Mouse (Mus musculus) midbrain, embryonic 10.5 days (tissue): ENCODE data around the gene Bco2. TPM values are rescaled to one million over a fixed set of nuclear protein-coding genes. Genes with fewer than 3 reads are reported as not detected.

Experiments used
- DNase-seq: peaks from one replicate; pipeline ENCODE4 v3.0.0-alpha.2; 2017; ENCODE audit warnings: low spot score
- H3K27ac ChIP-seq: fragments of 300-500 bp; sonication (generic); replicated peaks from 2 replicates; pipeline ENCODE4 v1.5.1; 2016; ENCODE audit warnings: mild to moderate bottlenecking
- H3K27me3 ChIP-seq: fragments of 300-500 bp; sonication (generic); 2 replicates; pipeline ENCODE4 v1.6.1; 2016; ENCODE audit warnings: low read depth, mild to moderate bottlenecking; ENCODE audit not compliant: poor library complexity, severe bottlenecking
- H3K36me3 ChIP-seq: fragments of 300-500 bp; sonication (generic); 2 replicates; pipeline ENCODE4 v1.6.1; 2016; ENCODE audit warnings: mild to moderate bottlenecking, moderate library complexity
- H3K4me1 ChIP-seq: fragments of 300-500 bp; sonication (generic); 2 replicates; pipeline ENCODE4 v1.6.1; 2016
- H3K4me3 ChIP-seq: fragments of 300-500 bp; sonication (generic); 2 replicates; pipeline ENCODE4 v1.5.1; 2016; ENCODE audit warnings: mild to moderate bottlenecking, moderate library complexity
- H3K9me3 ChIP-seq: fragments of 300-500 bp; sonication (generic); replicated peaks from 2 replicates; pipeline ENCODE4 v1.6.1; 2016; ENCODE audit warnings: mild to moderate bottlenecking
- WGBS: fragments of 180-500 bp; shearing (Covaris S2); methylation state at CpG from one replicate; pipeline ENCODE4 v1.1.7; 2016; 5-methylcytosine and 5-hydroxymethylcytosine counted together
- polyA plus RNA-seq: library from polyadenylated mRNA; unstranded; fragments of >200 nt; fragmentation: Nextera tagmentation; extraction: Ambion mirVana; gene quantifications from 2 replicates; pipeline ENCODE4 v1.2.1, GENCODE M21; 2016

Gene Bco2
- polyA plus RNA-seq, 1 experiment from 2014 or later, result 0.19 TPM

DNA sequence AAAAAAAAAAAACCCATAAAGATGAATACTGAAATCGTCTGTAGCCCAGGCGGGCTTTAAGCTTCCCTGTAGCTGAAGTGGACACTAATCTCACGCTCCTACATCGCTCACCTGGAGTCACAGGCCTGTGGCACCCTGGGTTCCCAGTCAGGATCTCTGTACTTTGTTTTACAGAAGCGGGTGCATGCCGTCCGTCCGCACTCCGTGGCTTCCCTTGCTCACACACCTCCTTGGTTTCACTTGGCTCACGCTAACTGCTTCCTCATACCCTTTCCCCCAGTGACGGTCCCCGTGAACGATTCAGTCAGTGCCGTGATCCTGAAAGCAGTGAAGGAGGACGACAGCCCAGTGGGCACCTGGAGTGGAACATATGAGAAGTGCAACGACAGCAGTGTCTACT lies 56.2 kb downstream of the Bco2 start:
- no peak for DNase-seq
- no peaks in the 10 kb centered on the region for H3K36me3 ChIP-seq
- peaks cover 7% of the 10 kb centered on the region; the same call in 1 of the 2 replicates for H3K27me3 ChIP-seq
- no peaks in the 10 kb centered on the region for H3K9me3 ChIP-seq
- H3K27ac ChIP-seq, result no peak overlapping the region
- no peak overlapping the region for H3K4me3 ChIP-seq
- 88% methylated on average over 16 of the region's 16 CpGs for WGBS
- peaks cover 25% of the 10 kb centered on the region for H3K4me1 ChIP-seq

DNA sequence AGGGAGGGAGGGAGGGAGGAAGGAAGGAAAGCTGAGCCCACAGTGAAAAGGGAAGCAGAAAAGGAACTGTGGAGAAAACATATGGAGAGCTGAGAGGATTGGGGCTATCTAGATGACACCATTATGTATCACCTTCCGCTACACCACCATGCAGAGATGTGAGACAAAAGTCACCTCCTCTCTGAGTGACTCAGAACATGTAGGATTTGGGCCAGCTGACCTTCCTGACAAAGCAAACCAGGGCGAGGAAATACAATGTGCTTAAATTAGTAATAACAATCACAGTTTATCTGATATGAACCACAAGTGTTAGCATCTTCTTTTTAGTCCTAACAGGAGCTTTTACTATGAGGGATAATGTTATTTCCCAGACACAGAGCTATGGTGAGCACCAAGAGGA lies 57.4 kb downstream of the Bco2 start:
- Histone ChIP-seq H3K27me3 (peaks cover 7% of the 10 kb centered on the region; the same call in 1 of the 2 replicates), H3K4me3 (no peak overlapping the region), H3K9me3 (no peaks in the 10 kb centered on the region), H3K36me3 (no peaks in the 10 kb centered on the region), H3K4me1 (peaks cover 25% of the 10 kb centered on the region), H3K27ac (no peak overlapping the region)
- 86% methylated on average over 2 of the region's 2 CpGs for WGBS
- DNase-seq, result no peak

GRCm38 (mm10) chr9:50497076-50497475 lies 57.9 kb downstream of the Bco2 start:
- no peak overlapping the region for H3K27ac ChIP-seq
- no peak for DNase-seq
- no peak overlapping the region for H3K4me3 ChIP-seq

GRCm38 (mm10) chr9:50496546-50496945 lies 58.4 kb downstream of the Bco2 start:
- H3K27ac ChIP-seq, result peak overlapping the region; percentile 67
- peaks cover 7% of the 10 kb centered on the region; the same call in 1 of the 2 replicates for H3K27me3 ChIP-seq
- 21% methylated on average over 6 of the region's 6 CpGs for WGBS
- no peaks in the 10 kb centered on the region for H3K9me3 ChIP-seq
- H3K4me3 ChIP-seq, result peak overlapping the region; percentile 5; the same call in 1 of the 2 replicates
- H3K4me1 ChIP-seq, result peaks cover 25% of the 10 kb centered on the region
- no peaks in the 10 kb centered on the region for H3K36me3 ChIP-seq
- DNase-seq, result no peak

More at GRCm38 (mm10) chr9:50497076-50497475, 57.9 kb downstream of the Bco2 start:
- H3K36me3 ChIP-seq, result no peaks in the 10 kb centered on the region
- H3K4me1 ChIP-seq, result peaks cover 25% of the 10 kb centered on the region
- H3K27me3 ChIP-seq, result peaks cover 7% of the 10 kb centered on the region; the same call in 1 of the 2 replicates
- H3K9me3 ChIP-seq, result no peaks in the 10 kb centered on the region
- WGBS, result 77% methylated on average over 6 of the region's 6 CpGs

GRCm38 (mm10) chr9:50496151-50496505 lies 58.9 kb downstream of the Bco2 start:
- no peak for DNase-seq
- no peaks in the 10 kb centered on the region for H3K9me3 ChIP-seq
- no peaks in the 10 kb centered on the region for H3K36me3 ChIP-seq
- WGBS, result 23% methylated on average over 6 of the region's 6 CpGs
- H3K27ac ChIP-seq, result peak overlapping the region; percentile 67
- H3K27me3 ChIP-seq, result peaks cover 7% of the 10 kb centered on the region; the same call in 1 of the 2 replicates
- H3K4me3 ChIP-seq, result peak overlapping the region; percentile 5
- peaks cover 25% of the 10 kb centered on the region for H3K4me1 ChIP-seq

DNA sequence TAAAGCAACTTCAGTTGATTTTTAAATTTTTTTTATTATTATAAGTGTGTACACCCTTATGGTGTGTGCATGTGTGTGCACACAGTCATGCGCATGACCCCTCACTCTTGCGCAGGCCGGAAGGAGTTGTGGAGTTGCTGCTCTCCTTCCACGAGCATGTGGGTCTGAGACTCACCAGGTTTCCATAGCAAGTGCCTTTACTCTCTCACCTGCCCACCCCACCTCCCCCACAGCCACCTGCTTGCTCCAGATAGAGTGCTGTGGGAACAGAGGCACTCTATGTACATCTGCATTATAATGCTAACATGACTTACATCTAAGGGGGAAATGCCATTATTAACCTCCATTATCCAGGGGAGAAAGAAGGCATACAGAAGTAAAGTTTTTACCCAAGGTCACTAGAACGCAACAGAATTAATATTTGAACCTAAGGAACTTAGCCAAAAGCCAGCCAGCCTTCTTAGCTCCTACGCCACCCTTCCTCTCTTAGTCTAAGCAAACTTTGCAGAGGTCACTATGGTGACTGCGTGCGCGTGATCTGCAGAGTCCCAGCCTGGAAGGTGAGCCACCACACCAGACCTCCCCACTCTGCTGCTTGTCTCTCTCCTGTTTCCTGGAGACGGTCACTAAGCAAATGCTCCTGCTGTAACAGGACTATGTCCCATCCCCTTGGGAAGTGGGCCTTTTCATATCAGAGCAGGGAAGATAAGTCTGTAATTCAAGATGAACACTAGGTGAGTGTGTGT lies 59.4 kb downstream of the Bco2 start:
- Histone ChIP-seq H3K4me1 (peaks cover 20% of the 10 kb centered on the region), H3K36me3 (no peaks in the 10 kb centered on the region), H3K4me3 (peak overlapping the region; percentile 5), H3K27me3 (peaks cover 7% of the 10 kb centered on the region; the same call in 1 of the 2 replicates), H3K27ac (peak overlapping the region; percentile 67), H3K9me3 (no peaks in the 10 kb centered on the region)
- DNase-seq, result no peak
- 69% methylated on average over 10 of the region's 10 CpGs for WGBS

DNA sequence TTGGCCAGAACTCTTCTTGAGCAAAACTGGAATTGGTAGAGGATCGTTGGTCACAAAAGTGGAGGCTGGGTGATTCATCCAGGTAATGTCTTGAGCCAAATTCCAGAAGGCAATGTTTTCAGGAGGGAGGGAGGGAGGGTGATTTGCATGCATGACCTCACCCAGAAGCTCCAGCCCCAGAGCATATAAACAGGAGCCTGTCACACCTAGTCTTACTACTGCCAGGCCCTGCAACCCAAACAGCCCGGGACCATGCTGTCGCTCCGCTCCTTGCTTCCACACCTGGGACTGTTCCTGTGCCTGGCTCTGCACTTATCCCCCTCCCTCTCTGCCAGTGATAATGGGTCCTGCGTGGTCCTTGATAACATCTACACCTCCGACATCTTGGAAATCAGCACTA lies 60.7 kb downstream of the Bco2 start, which contains the start of gene Plet1:
Plet1 (plus strand) TSS at position 215 of the 400 bp plus-strand sequence.
- Histone ChIP-seq H3K27ac (no peak within 1 kb of the TSS), H3K36me3 (no peaks in the 10 kb centered on the region), H3K4me3 (no peak within 1 kb of the TSS), H3K9me3 (no peaks in the 10 kb centered on the region), H3K27me3 (peaks cover 7% of the 10 kb centered on the region; the same call in 1 of the 2 replicates), H3K4me1 (peaks cover 19% of the 10 kb centered on the region)
- 86% methylated on average over 6 of the region's 6 CpGs for WGBS
- no peak for DNase-seq

- no peak for DNase-seq
- H3K27ac ChIP-seq, result no peak overlapping the region
- WGBS, result 67% methylated on average over 2 of the region's 2 CpGs
Measured at GRCm38 (mm10) chr9:50493777-50494176, 61.2 kb downstream of the Bco2 start.

GRCm38 (mm10) chr9:50491531-50492045 lies 63.4 kb downstream of the Bco2 start:
- WGBS, result 93% methylated on average over 2 of the region's 2 CpGs
- no peaks in the 10 kb centered on the region for H3K36me3 ChIP-seq
- no peak overlapping the region for H3K27ac ChIP-seq
- peaks cover 16% of the 10 kb centered on the region for H3K4me1 ChIP-seq
- H3K4me3 ChIP-seq, result no peak overlapping the region
- no peak for DNase-seq
- peaks cover under 1% of the 10 kb centered on the region; the same call in 1 of the 2 replicates for H3K27me3 ChIP-seq
- no peaks in the 10 kb centered on the region for H3K9me3 ChIP-seq

More at GRCm38 (mm10) chr9:50493777-50494176, 61.2 kb downstream of the Bco2 start:
- peaks cover 7% of the 10 kb centered on the region; the same call in 1 of the 2 replicates for H3K27me3 ChIP-seq
- no peak overlapping the region for H3K4me3 ChIP-seq
- no peaks in the 10 kb centered on the region for H3K36me3 ChIP-seq
- peaks cover 19% of the 10 kb centered on the region for H3K4me1 ChIP-seq
- no peaks in the 10 kb centered on the region for H3K9me3 ChIP-seq

DNA sequence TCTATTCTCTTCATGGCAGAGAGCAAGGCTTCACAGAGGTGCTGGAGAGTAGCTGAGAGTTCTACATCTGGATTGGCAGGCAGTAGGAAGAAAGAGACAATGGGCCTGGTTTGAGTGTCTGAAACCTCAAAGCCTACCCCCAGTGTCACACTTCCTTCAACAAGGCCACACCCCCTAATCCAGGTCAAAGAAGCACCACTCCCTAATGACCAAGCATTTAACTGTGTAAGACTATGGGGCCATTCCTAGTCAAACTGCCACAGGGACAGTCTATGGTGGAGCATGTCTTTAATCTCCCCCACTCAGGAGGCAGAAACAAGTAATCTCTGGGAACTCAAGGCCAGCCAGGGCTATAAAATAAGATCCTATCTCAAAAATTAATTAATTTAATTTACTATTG lies 64.1 kb downstream of the Bco2 start:
- Histone ChIP-seq H3K4me1 (peaks cover 11% of the 10 kb centered on the region), H3K4me3 (no peak overlapping the region), H3K36me3 (no peaks in the 10 kb centered on the region), H3K9me3 (no peaks in the 10 kb centered on the region), H3K27me3 (no peaks in the 10 kb centered on the region), H3K27ac (no peak overlapping the region)
- DNase-seq, result no peak

- DNase-seq, result peak; percentile 28
- 0 out of 2 replicates have a peak, but pooled peaks cover 4% of the 10 kb centered on the region for H3K27me3 ChIP-seq
- peak overlapping the region; percentile 35; the same call in 1 of the 2 replicates for H3K4me3 ChIP-seq
- H3K9me3 ChIP-seq, result no peaks in the 10 kb centered on the region
- 7% methylated on average over 10 of the region's 10 CpGs for WGBS
- peaks cover 12% of the 10 kb centered on the region for H3K4me1 ChIP-seq
- H3K27ac ChIP-seq, result peak overlapping the region; percentile 23; the same call in 1 of the 2 replicates
- no peaks in the 10 kb centered on the region for H3K36me3 ChIP-seq
Measured at GRCm38 (mm10) chr9:50485521-50485920, 69.5 kb downstream of the Bco2 start.
